Mouse (Mus musculus) liver, embryonic 14 days (tissue): ENCODE data around the gene Gm14743. TPM values are rescaled to one million over a fixed set of nuclear protein-coding genes. Genes with fewer than 3 reads are reported as not detected.

Source experiments
- polyA plus RNA-seq: library from polyadenylated mRNA; depleted of rRNA; stranded (reverse); fragments of >200 nt; gene quantifications from 2 replicates; pipeline ENCODE4 v1.2.3, GENCODE M21; 2012; rRNA removed

Gm14743 gene
- polyA plus RNA-seq, result not detected in 2 replicates

DNA sequence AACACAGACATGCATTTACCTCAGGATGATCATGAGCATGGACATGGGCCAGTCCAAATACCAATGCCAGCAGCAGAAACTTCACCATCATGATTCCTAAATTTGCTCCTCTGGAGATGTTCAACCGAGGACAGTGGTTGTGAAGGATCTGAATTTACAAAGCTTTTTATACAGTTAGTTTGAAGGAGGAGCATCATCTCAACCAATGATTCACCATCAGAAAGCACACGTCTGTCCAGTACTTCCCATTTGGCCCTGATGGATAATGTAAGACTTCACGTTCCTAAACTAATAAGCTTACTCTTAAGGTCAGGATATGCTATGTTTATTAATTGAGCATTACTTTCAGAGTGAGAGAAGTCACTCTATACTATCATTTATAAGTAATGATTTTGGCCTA is at the start of gene Gm14743:
TSS of gene Gm14743 (minus strand) at position 101 of the 400 bp plus-strand sequence.

Other genes with a start within 250 kb of the Gm14743 start
- not detected in 2 replicates for gene Obp1a, start 154.5 kb downstream of the Gm14743 start, polyA plus RNA-seq
- gene Gm5938, start 120.5 kb downstream of the Gm14743 start, polyA plus RNA-seq, result not detected in 2 replicates
- gene Obp1b, start 59.1 kb downstream of the Gm14743 start, polyA plus RNA-seq, result not detected in 2 replicates
- gene 4930480E11Rik, start 123.7 kb upstream of the Gm14743 start, polyA plus RNA-seq, result not detected in 2 replicates